Mouse (Mus musculus): ENCODE measurements around the gene Lamtor2.

The Lamtor2 gene

DNA sequence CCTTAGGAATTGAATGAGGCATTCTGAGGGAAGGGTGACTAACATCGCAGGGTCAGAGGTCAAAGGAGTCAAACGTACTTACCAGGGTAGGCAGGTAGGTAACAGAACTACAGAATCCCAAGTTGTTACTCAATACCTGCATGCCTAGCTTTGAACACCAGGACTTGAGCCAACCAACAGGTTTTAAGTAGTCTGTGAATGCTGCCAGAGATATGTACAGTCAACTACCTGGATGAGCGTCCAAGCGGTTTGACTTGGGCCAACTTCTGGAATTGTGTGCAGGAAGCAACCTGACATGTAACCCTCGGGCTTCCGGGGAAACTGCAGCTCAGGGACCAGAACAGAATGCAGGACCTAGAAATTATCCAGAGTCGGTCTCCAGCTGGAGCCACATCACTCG is 29.8 kb downstream of the Lamtor2 start:
- DNase-seq, result no peak

DNA sequence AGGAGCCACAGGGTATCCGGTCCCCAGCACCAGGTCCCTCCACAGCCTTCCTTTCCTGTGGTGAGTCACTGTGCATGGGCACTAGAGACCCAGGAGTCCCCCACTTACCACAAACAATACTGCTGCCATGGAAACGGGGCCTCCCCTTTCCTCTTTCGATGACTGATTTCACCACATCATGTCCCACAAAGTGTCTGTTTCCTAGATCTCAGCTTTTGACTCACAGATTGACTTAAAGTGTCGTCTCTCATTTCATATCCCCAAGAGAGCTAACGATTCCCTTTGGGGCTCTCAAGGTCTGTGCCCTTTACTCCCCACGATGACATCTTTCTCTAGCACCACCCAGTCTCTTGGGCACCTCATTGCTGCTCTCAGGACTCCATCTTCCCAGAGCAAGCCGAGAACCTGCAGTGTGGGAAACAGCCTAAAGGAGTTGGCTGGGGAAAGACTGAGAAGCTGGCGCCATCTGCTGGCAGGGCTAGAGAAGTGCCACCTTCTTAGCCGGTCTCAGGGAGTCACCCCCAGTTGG is 31.0 kb downstream of the Lamtor2 start:
- peak; percentile 96 for DNase-seq

DNA sequence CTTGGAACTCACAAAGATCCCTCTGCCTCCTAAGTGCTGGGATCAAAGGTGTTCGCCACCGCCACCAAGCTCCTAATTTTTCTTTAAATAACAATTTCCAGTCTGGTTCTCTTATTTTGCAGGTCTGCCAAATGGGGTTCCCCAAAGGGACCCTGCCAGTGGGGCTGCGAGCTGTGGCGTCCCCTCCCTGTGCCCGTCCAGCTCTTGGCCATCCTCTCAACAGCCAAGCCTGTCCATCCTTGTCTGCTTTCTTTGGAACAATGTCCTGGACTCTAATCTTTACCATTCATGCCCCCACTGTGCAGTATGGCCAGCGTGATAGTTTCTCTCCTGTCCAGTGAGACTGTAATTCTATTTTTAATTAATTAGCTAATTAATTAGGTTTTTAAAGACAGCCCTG is 31.7 kb downstream of the Lamtor2 start:
- DNase-seq, result no peak

DNA sequence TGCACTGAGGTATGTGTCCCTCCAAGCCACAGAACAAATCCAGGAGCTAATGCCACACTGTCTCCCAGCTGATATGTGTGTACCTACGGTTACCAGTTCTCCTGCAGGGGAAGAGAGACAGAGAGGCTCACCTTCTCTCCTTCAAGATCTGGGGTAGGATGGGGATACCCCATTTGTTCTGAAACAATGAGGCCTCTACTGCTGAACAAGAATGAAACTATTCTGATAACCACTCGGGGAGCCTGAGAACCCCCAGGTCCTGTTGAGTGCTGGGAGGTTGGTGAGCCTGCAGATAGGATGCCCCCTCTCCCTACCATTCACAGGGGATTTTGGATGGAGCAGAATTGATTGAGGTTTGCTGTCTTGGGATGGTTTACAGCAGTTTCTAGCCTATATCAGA is 32.8 kb downstream of the Lamtor2 start:
- DNase-seq, result no peak

DNA sequence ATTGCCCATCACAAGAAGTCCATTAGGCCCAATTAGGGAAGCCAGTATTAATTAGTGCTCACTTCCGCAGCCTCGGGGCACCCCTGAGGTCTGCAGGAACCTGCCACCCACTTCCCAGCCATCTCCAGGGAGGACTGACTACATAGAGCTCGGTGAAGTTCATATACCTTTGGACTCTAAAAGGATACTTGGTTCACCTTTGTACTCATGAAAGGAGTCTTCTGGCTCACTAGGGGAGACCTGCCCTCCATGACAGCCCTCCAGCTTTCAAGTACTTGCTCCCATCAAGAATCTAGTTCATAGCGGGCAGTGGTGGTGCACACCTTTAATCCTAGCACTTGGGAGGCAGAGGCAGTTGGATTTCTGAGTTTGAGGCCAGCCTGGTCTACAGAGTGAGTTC is 34.5 kb downstream of the Lamtor2 start:
- DNase-seq, result no peak

DNA sequence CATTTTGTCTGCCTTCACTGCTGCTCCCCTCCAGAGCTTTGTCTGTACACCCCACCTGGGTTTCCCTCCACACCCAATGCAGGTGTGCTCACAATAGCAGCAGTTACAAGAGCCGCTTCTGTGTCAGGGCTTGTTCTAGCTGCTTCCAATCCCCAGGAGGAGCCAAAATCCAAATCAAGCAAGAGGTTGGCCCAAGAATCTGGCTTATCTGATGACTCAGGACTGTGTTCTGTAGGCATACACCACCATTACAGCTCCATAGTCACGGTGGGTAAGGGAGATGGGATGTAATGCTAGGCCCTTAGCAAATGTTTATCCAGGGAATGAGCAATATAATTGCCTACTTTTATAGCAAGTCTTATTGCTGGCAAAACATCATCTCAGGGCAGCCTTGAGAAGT is 36.5 kb downstream of the Lamtor2 start:
- DNase-seq, result no peak

DNA sequence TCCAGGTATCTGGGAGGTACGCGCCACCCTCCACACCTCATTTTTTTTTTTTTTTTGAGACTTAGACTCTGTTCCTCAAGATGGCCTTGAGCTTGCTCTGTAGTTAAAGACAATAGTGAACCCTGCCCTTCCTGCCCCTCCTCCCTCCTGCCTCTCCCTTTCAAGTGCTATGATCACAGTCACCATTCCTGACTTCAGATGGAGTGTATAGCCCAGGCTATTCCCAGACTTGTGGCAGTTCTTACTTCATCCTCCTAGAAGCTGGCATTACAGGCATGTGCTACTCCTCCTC is 37.8 kb downstream of the Lamtor2 start:
- no peak for DNase-seq

DNA sequence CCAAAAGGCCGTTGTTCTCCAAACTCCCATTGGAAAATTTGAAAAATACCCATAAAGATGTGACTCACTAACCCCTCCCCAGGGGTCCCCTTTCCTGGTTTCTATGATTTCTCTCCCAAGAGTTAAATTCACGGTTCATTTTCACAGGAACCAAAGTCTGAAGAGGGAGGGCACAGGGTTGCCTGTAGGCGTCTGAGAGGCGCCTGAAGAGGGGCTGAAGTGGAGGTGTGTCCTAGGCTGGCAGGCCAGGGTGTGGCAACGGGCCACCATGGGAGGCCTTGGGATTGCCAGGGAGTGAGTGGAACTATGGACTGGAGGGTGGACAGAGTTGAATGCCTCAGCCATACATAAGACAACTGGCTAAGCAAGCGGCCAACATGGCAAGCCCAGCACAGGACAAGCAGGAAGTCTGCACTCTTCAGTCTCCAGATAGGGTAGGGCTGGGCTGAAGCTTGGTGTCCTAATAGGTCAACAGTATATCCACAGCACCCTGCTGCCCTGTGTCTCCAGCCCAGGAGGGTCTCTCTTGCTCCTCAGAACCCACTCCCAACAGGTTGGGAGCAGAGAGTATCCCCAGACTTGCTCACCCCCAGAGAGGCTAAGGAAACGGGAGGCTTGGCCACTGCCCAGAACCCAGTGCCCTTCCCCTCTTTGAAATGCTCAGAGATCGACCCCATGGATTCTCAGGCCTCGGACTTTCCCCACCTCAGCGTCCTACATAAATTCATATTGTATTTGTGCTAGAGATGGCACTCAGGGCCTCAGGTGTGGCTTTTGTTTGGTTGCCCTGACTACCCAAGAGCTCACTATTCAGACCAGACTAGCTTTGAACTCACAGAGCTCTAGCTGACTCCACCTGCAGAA is 38.4 kb downstream of the Lamtor2 start:
- no peak for DNase-seq

DNA sequence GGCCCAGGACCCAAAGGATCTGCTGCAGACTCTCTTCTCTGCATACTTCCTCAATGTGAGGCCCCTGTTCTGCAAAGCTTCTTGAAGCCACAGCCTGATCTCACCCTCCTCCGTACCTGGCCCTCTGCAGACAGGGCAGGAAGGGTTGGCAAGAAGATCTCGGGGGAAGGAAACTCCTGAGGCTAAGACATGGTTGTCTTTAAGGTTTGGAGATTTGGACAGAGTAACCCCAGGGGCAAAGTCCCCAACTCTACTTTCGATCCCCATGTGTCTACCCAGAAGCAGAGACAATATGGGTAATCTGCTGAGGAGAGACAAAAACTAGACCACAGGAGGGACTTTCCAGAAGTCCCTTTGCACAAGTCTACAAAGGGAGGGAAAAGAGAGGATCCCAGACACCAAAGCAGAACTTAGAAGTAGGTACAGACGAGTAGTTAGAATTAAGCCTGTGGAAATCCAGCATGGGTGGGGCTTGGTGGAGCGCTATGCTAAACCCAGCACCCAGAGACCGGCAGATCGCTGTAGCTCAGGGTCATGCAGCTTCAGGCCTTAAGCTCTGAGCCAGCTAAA is 39.2 kb downstream of the Lamtor2 start:
- peak; percentile 94 for DNase-seq

DNA sequence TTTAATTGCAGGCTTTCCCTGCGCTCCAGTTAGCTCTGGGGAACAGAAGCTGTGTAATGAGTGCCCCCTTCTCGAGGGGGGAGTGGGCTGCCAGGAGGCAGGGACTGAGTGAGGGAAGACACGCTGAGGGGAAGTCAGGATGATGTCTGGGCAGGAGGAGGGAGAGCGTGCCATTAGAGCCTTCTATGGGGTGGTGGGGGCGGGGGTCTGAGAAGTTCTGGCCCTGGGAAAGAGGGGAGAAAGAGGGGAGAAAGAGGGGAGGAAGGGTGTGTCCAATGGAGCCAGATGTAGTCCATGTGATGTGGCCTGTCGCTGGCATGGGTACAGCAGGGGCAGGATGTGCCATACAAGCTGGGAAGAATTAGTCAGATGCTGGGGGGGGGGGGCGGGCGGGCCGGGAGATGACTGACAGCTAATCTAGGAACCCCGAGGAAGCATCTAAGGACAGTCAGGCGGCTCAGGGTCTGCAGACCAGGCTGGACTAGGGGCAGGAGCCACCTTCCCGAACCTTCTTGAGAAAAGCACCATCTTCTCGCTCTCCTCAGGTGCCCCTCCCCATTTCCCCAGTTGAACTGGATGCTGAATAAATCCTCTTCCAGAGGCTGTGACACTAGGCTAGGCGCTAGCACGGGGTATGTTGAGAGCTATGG is 39.9 kb downstream of the Lamtor2 start:
- peak; percentile 94 for DNase-seq

DNA sequence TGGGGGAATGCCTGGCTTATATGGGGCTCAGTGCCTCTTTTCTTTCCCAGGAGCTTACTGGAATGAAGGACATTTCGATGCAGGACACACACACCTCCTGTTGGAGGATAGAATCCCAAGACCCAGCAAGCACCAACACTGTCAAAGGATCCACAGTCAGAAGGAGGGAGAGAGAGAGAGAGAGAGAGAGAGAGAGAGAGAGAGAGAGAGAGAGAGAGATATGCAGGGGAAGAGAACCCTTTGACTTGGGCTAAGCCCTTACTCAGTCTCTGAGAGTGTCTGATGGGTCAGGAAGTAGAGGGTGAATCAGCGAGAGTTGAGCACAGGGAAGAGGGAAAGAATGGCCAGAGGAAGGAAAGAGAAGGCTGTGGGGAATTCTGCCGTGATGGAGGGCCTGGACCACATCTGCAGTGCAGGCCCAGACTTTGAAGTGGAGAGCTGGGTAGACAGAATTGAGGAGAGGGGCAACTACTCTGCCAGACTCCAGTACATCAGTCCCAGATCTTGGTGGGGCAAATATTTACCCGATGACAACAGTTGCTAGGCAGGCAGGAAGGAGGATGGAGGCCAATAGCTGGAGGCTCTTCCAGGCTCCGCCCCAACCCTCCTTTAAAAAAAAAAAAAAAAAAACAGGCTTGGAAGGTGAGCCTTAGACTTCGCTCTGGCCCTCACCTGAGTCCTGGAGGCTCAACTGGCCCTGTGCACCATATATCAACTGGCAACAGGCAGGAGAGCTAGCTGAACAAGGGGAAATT is 40.6 kb downstream of the Lamtor2 start:
- peak; percentile 91 for DNase-seq

DNA sequence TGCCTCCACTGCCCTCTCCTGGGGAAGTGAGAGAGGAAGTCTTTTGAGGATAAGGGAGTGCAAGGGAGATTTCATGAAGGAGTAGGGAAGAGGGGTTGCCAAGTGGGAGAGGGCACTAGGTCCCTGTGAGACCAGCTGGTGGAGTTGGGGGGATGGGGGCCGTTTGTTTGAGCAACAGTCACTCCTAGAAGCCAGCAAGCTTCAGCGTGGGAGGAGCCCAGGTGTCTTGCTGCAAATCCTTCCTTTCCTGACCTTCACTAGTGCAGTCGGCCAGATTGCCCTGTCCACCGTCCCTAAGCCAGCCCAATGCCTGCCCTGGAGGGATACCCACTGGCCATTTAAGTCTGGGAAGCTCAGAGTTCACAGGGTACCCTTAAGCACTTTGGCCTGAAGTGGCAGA is 41.3 kb downstream of the Lamtor2 start:
- peak; percentile 91 for DNase-seq

DNA sequence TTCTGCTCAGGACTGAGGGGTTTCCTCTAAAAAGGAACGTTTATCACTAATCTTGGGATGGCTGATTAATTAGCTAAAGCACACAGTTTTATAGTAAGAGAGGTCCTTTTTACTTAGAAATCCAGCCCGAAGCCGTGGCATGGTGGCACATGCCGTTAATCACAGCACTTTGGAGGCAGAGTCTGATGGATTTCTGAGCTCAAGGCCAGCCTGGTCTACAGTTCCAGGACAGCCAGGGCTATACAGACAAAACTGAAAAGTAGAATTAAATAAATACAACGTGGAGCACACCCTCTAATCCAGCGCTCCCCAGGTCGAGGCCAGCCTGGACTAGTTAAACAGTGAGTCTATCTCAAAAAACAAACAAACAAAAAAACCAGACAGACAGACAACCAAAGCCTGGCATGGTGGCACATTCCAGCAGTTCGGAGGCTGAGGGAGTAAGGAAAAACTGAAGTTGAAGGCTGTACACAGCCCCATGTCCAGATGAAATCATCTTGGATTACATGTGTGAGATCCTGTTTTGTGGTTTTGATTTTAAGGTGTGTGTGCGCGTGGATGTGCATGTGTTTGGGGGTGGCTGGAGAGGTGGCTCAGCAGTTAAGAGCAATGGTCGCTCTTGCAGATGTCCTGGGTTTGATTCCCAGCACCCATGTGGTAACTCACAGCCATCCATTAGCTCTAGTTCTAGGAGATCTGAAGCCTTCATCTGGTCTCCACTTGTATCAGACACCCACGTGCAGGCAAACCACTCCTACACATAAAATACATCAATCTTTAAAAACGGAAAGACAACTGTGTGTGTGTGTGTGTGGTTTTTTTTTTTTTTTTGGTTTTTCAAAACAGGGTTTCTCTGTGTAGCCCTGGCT is 42.2 kb downstream of the Lamtor2 start:
- DNase-seq, result peak; percentile 92

DNA sequence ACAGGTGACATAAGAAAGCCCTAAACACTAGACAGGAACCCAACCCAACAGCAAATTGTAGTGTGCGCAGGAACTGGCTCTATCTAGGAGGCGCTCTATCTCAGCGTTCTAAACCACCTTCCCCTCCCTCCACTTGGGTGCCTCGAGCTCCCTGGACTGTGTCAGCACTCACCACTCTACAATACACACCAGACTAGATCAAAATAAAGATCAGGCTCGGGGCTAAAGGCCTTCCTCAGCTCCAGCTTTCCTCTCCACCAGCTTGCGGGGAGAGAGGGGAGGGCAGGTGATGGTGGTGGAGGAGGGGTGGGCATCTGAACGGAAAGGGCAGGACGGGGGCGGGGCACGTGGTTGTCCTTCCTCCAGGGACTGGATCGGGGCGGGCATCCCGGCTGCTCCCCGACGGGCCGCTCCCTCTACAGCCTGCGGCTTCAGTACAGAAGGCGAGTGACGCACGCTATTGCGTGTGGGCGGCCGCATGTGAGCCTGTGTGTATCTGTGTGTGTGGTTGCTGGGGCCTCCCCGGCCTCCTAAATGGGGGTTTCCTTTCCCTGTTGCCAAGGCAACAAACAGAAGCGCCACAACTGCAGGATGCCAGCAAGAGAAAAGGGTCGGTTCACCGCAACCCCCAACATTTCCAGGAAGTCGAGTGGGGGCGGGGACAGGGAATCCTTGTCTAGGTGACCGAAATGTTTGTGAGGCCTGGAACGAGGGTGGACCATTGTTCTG is 43.0 kb downstream of the Lamtor2 start, which contains the start of gene Lmna:
Gene Lmna, minus strand, starts transcription at position 265 of the 729 bp plus-strand sequence.
- peak; percentile 100 for DNase-seq

DNA sequence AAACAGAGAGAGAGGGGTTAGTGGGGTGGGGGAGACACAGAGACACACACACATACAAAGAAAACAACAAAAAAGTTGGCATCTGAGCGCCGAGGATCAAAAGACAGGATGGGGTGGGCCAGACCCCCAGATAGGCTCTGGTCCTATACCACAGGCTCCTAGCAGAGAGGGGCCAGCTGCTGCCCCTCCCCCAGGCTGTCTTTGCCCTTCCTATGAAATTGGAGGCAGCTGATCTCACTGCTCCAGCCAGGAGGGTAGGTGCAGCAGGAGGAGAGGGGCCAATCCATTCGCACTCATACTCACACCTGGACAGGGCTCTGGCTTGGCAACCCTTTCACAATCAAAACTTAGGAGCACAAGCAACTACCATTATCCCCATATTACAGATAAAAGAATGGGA is 43.6 kb downstream of the Lamtor2 start:
- DNase-seq, result no peak

DNA sequence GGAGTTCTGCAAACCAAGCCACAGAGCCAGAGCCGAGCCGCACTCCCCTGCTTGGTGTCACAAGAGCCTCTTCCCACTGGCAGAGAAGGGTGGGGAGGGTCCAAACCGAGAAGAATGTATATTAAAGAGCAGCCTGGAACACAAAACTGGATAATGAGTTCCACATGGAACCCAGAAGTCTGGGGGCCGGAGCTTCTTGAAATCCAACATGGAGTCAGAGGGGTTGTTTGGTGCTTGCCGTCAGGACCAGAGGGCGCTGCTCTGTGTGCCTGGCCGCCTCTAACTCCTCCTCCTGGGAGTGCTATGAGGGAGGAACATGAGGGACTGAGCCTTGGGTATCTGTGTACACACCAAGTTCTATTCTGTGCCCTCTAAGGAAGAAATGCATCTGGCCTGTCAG is 47.1 kb downstream of the Lamtor2 start:
- DNase-seq, result peak; percentile 87

DNA sequence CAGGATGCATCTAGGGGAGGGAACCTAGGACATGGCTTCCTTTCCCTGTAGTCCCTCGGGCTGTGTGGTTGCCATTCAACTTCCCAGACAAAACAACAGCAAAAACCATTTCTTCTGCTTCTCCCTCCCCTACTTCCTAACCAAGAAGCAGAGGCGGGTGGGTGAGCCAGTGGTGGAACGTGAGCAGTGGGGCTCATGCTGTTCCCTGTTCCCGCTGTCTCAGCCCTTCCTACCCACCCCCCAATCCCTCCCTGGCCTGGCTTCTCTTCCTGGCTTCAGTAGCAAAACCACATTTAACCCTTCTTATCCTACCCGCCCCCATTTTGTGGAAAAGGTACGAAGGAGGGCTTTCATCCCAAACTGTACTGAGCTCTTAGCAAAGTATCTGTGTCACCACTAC is 47.8 kb downstream of the Lamtor2 start:
- DNase-seq, result peak; percentile 87

DNA sequence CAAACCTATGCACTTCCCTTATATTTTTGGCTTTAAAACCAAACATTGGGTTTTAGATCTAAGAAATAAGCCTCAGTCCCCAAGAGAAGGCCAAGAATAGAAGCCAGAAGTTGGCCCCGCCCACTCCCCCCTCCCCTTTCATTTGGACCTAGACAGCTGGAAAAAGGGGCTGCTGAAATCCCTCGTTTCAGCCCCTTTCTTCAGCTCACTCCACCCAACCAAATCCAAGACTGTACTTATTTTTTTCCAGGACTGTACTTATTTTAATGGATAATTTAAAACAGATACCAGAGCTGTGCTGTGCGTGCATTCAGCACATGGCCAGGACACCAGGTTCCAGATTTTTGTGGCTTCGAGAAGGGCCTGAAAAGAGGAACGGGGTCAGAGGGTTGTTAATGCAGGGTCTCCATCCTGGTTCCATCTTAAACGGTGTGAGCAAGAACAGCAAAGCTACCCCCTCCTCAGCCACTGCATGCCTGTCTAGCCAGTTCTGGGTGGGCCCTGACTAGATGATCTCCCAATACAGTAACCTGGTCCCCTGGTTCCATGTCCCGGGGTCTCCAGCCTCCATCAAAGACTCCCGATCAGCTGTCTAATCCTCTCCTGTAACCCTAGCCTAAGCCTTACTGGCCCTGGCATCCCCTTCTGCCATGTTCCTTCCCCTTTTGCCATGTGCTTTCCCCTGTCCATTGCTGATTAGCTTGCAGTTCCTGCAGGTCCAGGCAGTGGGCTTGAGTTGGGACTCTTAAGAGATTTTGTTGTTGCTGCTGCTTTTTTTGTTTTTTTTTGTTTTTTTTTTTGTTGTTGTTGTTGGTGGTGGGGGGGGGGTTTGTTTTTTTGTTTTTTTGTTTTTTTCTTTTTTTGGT is 48.8 kb downstream of the Lamtor2 start:
- peak; percentile 95 for DNase-seq

DNA sequence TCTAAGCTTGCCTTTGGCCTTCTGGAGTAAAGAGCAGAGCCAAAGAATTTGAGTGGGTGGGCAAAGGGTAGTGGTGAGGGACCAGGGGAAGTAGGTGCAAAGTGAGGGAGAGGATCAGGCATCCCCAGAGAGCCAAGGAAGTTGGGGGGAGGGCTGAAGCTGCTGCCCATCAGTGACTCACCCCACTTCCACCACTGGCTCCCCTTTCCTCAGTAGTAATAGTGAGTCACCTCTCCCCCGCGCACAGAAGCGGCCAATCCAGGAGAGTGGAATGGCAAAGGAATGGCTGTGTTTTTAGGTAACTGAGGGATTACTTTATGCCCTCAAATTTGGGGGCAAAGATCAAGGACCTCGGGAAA is 49.4 kb downstream of the Lamtor2 start:
- DNase-seq, result peak; percentile 98
